Mouse (Mus musculus) kidney, adult 18-20 months (tissue): ENCODE measurements around the gene Agap2.

Experiments
- DNase-seq: peaks from one replicate; pipeline ENCODE4 v3.0.0; 2021

Agap2 gene

DNA sequence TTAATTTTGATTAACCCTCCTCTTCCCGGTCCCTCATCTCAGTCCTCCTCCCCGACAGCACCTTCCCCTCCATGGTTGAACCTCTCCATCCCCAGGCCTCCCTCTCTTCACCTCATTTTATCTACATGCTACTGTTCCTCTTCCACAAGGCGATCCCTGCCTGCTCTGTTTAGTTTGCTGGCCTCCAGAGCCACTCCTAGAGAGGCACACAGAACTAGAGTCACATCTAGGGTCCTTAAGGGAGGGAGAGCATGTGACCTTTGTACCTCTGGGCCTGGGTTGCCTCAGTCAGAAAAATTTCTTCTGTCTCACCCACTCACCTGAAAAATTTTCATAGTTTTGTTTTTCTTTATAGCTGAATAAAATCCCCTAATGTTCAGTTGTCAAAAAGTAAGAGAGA lies 62.8 kb downstream of the Agap2 start:
- no peak for DNase-seq

DNA sequence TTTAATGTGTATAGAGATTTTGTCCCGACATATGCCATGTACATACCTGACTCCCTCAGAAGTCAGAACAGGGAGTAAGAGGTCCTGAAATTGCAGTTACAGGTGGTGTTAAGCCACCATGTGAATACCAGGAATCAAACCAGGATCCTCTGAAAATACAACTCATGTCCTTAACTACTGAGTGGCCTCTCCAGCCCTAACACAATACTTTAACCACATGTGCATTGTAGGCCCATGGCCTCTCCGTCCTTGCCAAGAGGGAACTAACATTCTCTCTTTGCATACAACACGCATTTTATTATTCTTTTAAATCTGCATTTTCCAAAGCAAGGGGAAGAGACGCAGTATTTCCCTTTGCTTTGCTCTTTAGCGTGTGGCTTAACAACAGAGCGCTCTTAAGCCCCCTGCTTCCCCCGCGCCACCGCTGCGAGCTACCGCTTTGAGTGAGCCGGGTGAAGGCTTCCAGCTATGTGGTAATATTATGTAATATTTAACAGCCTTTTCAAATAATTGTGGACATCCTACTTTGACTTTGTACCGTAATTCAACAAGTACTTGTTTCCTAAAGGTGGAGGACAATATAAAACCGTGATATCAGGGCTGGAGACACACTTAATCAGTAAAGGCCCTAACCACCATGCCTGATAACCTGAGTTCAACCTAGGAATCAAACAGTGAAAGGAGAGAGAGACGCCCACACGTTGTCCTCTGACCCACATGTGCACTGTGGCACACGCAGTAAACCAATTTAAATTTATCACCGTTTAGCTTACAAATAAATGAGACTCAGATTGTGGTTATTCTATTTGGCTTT lies 63.5 kb downstream of the Agap2 start:
- DNase-seq: no peak

DNA sequence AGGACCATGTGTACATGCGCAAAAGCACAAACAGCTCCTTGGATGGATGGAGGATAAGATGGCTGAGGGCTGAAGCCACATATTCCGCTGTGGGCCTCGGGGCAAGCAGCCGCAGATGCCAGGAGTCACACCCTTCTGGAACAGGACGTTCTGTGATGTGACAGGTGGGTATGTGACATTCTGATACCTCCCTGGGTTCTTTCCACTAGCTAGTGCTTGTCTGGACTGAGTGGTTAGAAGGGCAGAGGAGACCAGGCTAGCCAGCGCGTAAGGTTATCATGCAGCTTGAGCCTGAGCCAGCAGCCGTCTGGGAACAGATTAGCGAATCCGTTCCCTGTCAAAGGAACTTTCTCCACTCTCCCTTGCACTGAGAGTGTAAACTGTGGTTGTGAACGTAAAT lies 65.9 kb downstream of the Agap2 start:
- no peak for DNase-seq

- DNase-seq: no peak
Observed at GRCm38 (mm10) chr10:127141500-127141899, 66.4 kb downstream of the Agap2 start.
